Mouse (Mus musculus) heart, embryonic 10.5 days (tissue): ENCODE measurements around the gene Klf12. TPM values are rescaled to one million over a fixed set of nuclear protein-coding genes. Genes with fewer than 3 reads are reported as not detected.

ENCODE experiments used
- DNase-seq: peaks from one replicate; pipeline ENCODE4 v3.0.0-alpha.2; 2017; ENCODE audit warnings: low spot score
- H3K27ac ChIP-seq: fragments of 300-500 bp; sonication (generic); 2 replicates; pipeline ENCODE4 v1.5.1; 2016; ENCODE audit warnings: mild to moderate bottlenecking
- H3K27me3 ChIP-seq: fragments of 300-500 bp; sonication (generic); 2 replicates; pipeline ENCODE4 v1.6.1; 2016; ENCODE audit warnings: mild to moderate bottlenecking; ENCODE audit not compliant: poor library complexity, insufficient read depth, severe bottlenecking
- H3K36me3 ChIP-seq: fragments of 300-500 bp; sonication (generic); 2 replicates; pipeline ENCODE4 v1.6.1; 2016; ENCODE audit warnings: mild to moderate bottlenecking, moderate library complexity
- H3K4me1 ChIP-seq: fragments of 300-500 bp; sonication (generic); 2 replicates; pipeline ENCODE4 v1.6.1; 2016; ENCODE audit warnings: mild to moderate bottlenecking
- H3K4me3 ChIP-seq: fragments of 300-500 bp; sonication (generic); 2 replicates; pipeline ENCODE4 v1.5.1; 2016; ENCODE audit warnings: mild to moderate bottlenecking, moderate library complexity
- H3K9me3 ChIP-seq: fragments of 300-500 bp; sonication (generic); 2 replicates; pipeline ENCODE4 v1.6.1; 2016; ENCODE audit warnings: mild to moderate bottlenecking, moderate library complexity
- WGBS: fragments of 180-500 bp; shearing (Covaris S2); methylation state at CpG from one replicate; pipeline ENCODE4 v1.1.7; 2016; 5-methylcytosine and 5-hydroxymethylcytosine counted together
- polyA plus RNA-seq: library from polyadenylated mRNA; unstranded; fragments of >200 nt; fragmentation: Nextera tagmentation; extraction: Ambion mirVana; gene quantifications from 2 replicates; pipeline ENCODE4 v1.2.1, GENCODE M21; 2016

Gene Klf12
- polyA plus RNA-seq, 1 experiment from 2014 or later, result 8.4 TPM

GRCm38 (mm10) chr14:100224151-100224550 is 60.3 kb downstream of the Klf12 start:
- Histone ChIP-seq H3K4me3 (no peak overlapping the region), H3K27ac (no peak overlapping the region), H3K27me3 (no peaks in the 10 kb centered on the region), H3K9me3 (no peaks in the 10 kb centered on the region), H3K4me1 (peaks cover 17% of the 10 kb centered on the region), H3K36me3 (no peaks in the 10 kb centered on the region)
- no peak for DNase-seq
- 29% methylated on average over 4 of the region's 4 CpGs for WGBS

GRCm38 (mm10) chr14:100222260-100222659 is 62.2 kb downstream of the Klf12 start:
- 69% methylated on average over 4 of the region's 4 CpGs for WGBS
- DNase-seq, result no peak
- no peaks in the 10 kb centered on the region for H3K27me3 ChIP-seq
- H3K27ac ChIP-seq, result no peak overlapping the region
- H3K4me3 ChIP-seq, result no peak overlapping the region
- H3K4me1 ChIP-seq, result peaks cover 17% of the 10 kb centered on the region
- H3K36me3 ChIP-seq, result no peaks in the 10 kb centered on the region
- no peaks in the 10 kb centered on the region for H3K9me3 ChIP-seq

GRCm38 (mm10) chr14:100215213-100215785 is 69.2 kb downstream of the Klf12 start:
- 41% methylated on average over 4 of the region's 4 CpGs for WGBS
- no peak overlapping the region for H3K27ac ChIP-seq
- DNase-seq, result no peak

GRCm38 (mm10) chr14:100213066-100213465 is 71.4 kb downstream of the Klf12 start:
- H3K27me3 ChIP-seq, result no peaks in the 10 kb centered on the region
- H3K36me3 ChIP-seq, result no peaks in the 10 kb centered on the region
- no peak overlapping the region for H3K27ac ChIP-seq
- DNase-seq, result no peak
- H3K9me3 ChIP-seq, result no peaks in the 10 kb centered on the region
- 78% methylated on average over 7 of the region's 7 CpGs for WGBS
- no peak overlapping the region for H3K4me3 ChIP-seq
- H3K4me1 ChIP-seq, result peaks cover 17% of the 10 kb centered on the region

More at GRCm38 (mm10) chr14:100215213-100215785, 69.2 kb downstream of the Klf12 start:
- H3K27me3 ChIP-seq, result no peaks in the 10 kb centered on the region
- no peaks in the 10 kb centered on the region for H3K36me3 ChIP-seq
- no peaks in the 10 kb centered on the region for H3K9me3 ChIP-seq
- no peak overlapping the region for H3K4me3 ChIP-seq
- peaks cover 16% of the 10 kb centered on the region for H3K4me1 ChIP-seq

GRCm38 (mm10) chr14:100211826-100212117 is 72.7 kb downstream of the Klf12 start:
- 90% methylated on average over 4 of the region's 4 CpGs for WGBS
- no peaks in the 10 kb centered on the region for H3K27me3 ChIP-seq
- no peaks in the 10 kb centered on the region for H3K9me3 ChIP-seq
- no peak for DNase-seq
- no peak overlapping the region for H3K27ac ChIP-seq
- H3K4me1 ChIP-seq, result peaks cover 17% of the 10 kb centered on the region
- H3K4me3 ChIP-seq, result no peak overlapping the region
- no peaks in the 10 kb centered on the region for H3K36me3 ChIP-seq

GRCm38 (mm10) chr14:100211036-100211825 is 73.2 kb downstream of the Klf12 start:
- WGBS, result 49% methylated on average over 11 of the region's 11 CpGs
- Histone ChIP-seq H3K9me3 (no peaks in the 10 kb centered on the region), H3K4me1 (peaks cover 17% of the 10 kb centered on the region), H3K36me3 (no peaks in the 10 kb centered on the region), H3K27me3 (no peaks in the 10 kb centered on the region), H3K27ac (peak overlapping the region; percentile 47; the same call in 1 of the 2 replicates), H3K4me3 (no peak overlapping the region)
- peak; percentile 83 for DNase-seq

GRCm38 (mm10) chr14:100209814-100210419 is 74.6 kb downstream of the Klf12 start:
- no peak for DNase-seq
- H3K27me3 ChIP-seq, result no peaks in the 10 kb centered on the region
- WGBS, result 27% methylated on average over 12 of the region's 12 CpGs
- H3K27ac ChIP-seq, result no peak overlapping the region; the same call in 1 of the 2 replicates
- no peaks in the 10 kb centered on the region for H3K36me3 ChIP-seq
- peak overlapping the region; percentile 29; the same call in 1 of the 2 replicates for H3K4me3 ChIP-seq
- no peaks in the 10 kb centered on the region for H3K9me3 ChIP-seq
- peaks cover 17% of the 10 kb centered on the region for H3K4me1 ChIP-seq

- no peak for DNase-seq
- no peaks in the 10 kb centered on the region for H3K27me3 ChIP-seq
- H3K4me1 ChIP-seq, result peaks cover 17% of the 10 kb centered on the region
- H3K9me3 ChIP-seq, result no peaks in the 10 kb centered on the region
- no peaks in the 10 kb centered on the region for H3K36me3 ChIP-seq
- H3K27ac ChIP-seq, result no peak overlapping the region
- 88% methylated on average over 3 of the region's 3 CpGs for WGBS
- H3K4me3 ChIP-seq, result no peak overlapping the region
These were observed 77.4 kb downstream of the Klf12 start for GRCm38 (mm10) chr14:100207081-100207480.

- H3K27me3 ChIP-seq, result no peaks in the 10 kb centered on the region
- peaks cover 16% of the 10 kb centered on the region for H3K4me1 ChIP-seq
- 88% methylated on average over 3 of the region's 3 CpGs for WGBS
- no peak overlapping the region for H3K27ac ChIP-seq
- H3K36me3 ChIP-seq, result no peaks in the 10 kb centered on the region
- no peaks in the 10 kb centered on the region for H3K9me3 ChIP-seq
- no peak overlapping the region for H3K4me3 ChIP-seq
- DNase-seq, result no peak
These were observed 78.3 kb downstream of the Klf12 start for GRCm38 (mm10) chr14:100206207-100206606.

- 0 out of 2 replicates have a peak, but pooled peaks cover 4% of the 10 kb centered on the region for H3K4me1 ChIP-seq
- H3K27ac ChIP-seq, result no peak overlapping the region
- no peaks in the 10 kb centered on the region for H3K36me3 ChIP-seq
- no peaks in the 10 kb centered on the region for H3K9me3 ChIP-seq
- no peaks in the 10 kb centered on the region for H3K27me3 ChIP-seq
- no peak for DNase-seq
- WGBS, result 79% methylated on average over 6 of the region's 6 CpGs
- no peak overlapping the region for H3K4me3 ChIP-seq
These were observed 84.3 kb downstream of the Klf12 start for GRCm38 (mm10) chr14:100200058-100200688.

- Histone ChIP-seq H3K27ac (no peak overlapping the region), H3K27me3 (no peaks in the 10 kb centered on the region), H3K9me3 (no peaks in the 10 kb centered on the region), H3K4me3 (no peak overlapping the region), H3K36me3 (no peaks in the 10 kb centered on the region), H3K4me1 (0 out of 2 replicates have a peak, but pooled peaks cover 4% of the 10 kb centered on the region)
- no peak for DNase-seq
- WGBS, result 95% methylated on average over 4 of the region's 4 CpGs
These were observed 85.8 kb downstream of the Klf12 start for GRCm38 (mm10) chr14:100198636-100199035.

GRCm38 (mm10) chr14:100197199-100197598 is 87.3 kb downstream of the Klf12 start:
- no peaks in the 10 kb centered on the region for H3K9me3 ChIP-seq
- H3K4me3 ChIP-seq, result no peak overlapping the region
- DNase-seq, result no peak
- no peaks in the 10 kb centered on the region for H3K36me3 ChIP-seq
- WGBS, result 86% methylated on average over 8 of the region's 8 CpGs
- 0 out of 2 replicates have a peak, but pooled peaks cover 4% of the 10 kb centered on the region for H3K4me1 ChIP-seq
- H3K27ac ChIP-seq, result no peak overlapping the region
- no peaks in the 10 kb centered on the region for H3K27me3 ChIP-seq
